Mouse (Mus musculus) limb, embryonic 10.5 days (tissue): Measurements from ENCODE around the gene Igfbpl1. TPM values are rescaled to one million over a fixed set of nuclear protein-coding genes. Genes with fewer than 3 reads are reported as not detected.
A peak's percentile ranks its signal among the peaks of the same experiment; 100 is the strongest.

Experiments
- DNase-seq: peaks from one replicate; pipeline ENCODE4 v3.0.0-alpha.2; 2017; ENCODE audit warnings: low spot score
- H3K27ac ChIP-seq: fragments of 300-500 bp; sonication (generic); 2 replicates; pipeline ENCODE4 v1.5.1; 2016; ENCODE audit warnings: mild to moderate bottlenecking
- H3K27me3 ChIP-seq: fragments of 300-500 bp; sonication (generic); 2 replicates; pipeline ENCODE4 v1.6.1; 2016; ENCODE audit warnings: low read depth, mild to moderate bottlenecking; ENCODE audit not compliant: poor library complexity, severe bottlenecking
- H3K36me3 ChIP-seq: fragments of 300-500 bp; sonication (generic); 2 replicates; pipeline ENCODE4 v1.6.1; 2016; ENCODE audit warnings: mild to moderate bottlenecking, moderate library complexity
- H3K4me1 ChIP-seq: fragments of 300-500 bp; sonication (generic); 2 replicates; pipeline ENCODE4 v1.6.1; 2016
- H3K4me3 ChIP-seq: fragments of 300-500 bp; sonication (generic); 2 replicates; pipeline ENCODE4 v1.5.1; 2016; ENCODE audit warnings: mild to moderate bottlenecking, moderate library complexity
- H3K9me3 ChIP-seq: fragments of 300-500 bp; sonication (generic); replicated peaks from 2 replicates; pipeline ENCODE4 v1.6.1; 2016; ENCODE audit warnings: mild to moderate bottlenecking
- WGBS: fragments of 180-500 bp; shearing (Covaris S2); methylation state at CpG from one replicate; pipeline ENCODE4 v1.1.7; 2016; 5-methylcytosine and 5-hydroxymethylcytosine counted together
- polyA plus RNA-seq: library from polyadenylated mRNA; unstranded; fragments of >200 nt; fragmentation: Nextera tagmentation; extraction: Ambion mirVana; gene quantifications from 2 replicates; pipeline ENCODE4 v1.2.1, GENCODE M21; 2016

Igfbpl1 gene
- polyA plus RNA-seq, 1 experiment from 2014 or later: 0.28 TPM

- Histone ChIP-seq H3K4me3 (no peak overlapping the region), H3K27me3 (peaks cover 46% of the 10 kb centered on the region), H3K36me3 (no peaks in the 10 kb centered on the region), H3K27ac (no peak overlapping the region), H3K9me3 (no peaks in the 10 kb centered on the region), H3K4me1 (peaks cover 10% of the 10 kb centered on the region; the same call in 1 of the 2 replicates)
- DNase-seq: no peak
- 21% methylated on average over 2 of the region's 2 CpGs for WGBS
Measured at GRCm38 (mm10) chr4:45785959-45786358, 40.8 kb downstream of the Igfbpl1 start.

DNA sequence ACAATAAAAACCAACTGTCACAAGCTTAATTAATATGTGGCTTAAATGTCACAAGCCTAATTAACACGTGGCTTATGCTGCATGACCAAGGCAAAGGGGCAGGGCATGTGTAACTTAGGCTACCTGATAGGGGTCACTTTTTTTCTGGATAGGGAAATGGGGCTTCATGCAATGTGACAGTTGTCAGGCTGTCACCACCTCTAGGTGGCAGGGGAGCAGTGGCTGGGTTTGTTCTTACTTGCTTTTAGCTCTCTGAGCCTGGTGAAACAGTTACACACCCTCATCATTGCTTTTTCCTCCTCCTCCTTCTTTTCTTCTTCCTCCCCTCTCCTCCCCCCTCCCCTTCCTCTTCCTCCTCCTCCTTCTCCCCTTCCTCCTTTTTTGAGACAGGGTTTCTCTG lies 43.1 kb downstream of the Igfbpl1 start:
- Histone ChIP-seq H3K27ac (no peak overlapping the region), H3K4me3 (no peak overlapping the region), H3K9me3 (no peaks in the 10 kb centered on the region), H3K36me3 (no peaks in the 10 kb centered on the region), H3K27me3 (peaks cover 39% of the 10 kb centered on the region), H3K4me1 (peaks cover 10% of the 10 kb centered on the region; the same call in 1 of the 2 replicates)
- no peak for DNase-seq
- 66% methylated on average over 1 of the region's 1 CpGs for WGBS

DNA sequence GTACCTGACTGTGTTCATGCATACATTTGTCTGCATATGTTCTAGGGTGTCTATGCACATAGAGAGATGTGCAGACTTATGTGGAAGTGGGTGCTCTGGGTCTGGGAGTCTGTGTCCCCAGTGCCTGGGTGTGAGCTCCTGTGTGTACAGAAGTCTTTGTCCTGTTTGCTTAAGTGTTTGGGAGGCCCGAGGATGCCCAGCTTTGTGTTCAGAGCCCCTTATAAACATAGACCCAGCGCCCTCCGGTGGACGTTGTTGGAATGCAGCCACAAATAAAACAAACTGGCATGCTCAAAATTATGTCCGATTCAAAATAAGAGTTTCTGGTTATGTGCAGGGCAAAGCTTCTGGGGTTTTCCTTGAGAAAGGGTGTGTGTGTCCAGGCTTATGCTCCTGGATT lies 55.1 kb downstream of the Igfbpl1 start:
- no peak overlapping the region for H3K4me3 ChIP-seq
- no peaks in the 10 kb centered on the region for H3K36me3 ChIP-seq
- H3K27me3 ChIP-seq: peaks cover 52% of the 10 kb centered on the region
- H3K27ac ChIP-seq: peak overlapping the region; percentile 39; the same call in 1 of the 2 replicates
- H3K4me1 ChIP-seq: peaks cover 24% of the 10 kb centered on the region
- WGBS: 6% methylated on average over 5 of the region's 5 CpGs
- peak; percentile 87 for DNase-seq
- no peaks in the 10 kb centered on the region for H3K9me3 ChIP-seq

DNA sequence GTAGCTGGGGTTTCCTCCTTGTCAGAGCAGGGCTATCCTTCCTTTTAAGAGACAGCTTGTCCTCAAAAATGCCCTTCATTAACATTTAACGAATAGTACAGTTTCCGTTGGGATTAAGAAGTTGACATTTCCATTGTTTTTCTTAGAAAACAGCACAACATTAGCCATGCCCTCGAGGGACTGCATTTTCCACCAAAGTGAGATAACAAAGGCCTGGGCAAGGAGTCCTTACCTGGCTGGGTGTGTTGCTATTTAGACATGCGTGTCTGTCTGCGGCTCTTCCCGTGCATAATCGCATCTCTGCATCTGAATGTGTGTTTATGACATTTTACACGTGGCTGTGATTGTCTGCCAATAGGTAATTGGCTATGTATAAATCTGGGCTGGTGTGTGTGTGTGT lies 55.5 kb downstream of the Igfbpl1 start:
- Histone ChIP-seq H3K36me3 (no peaks in the 10 kb centered on the region), H3K9me3 (no peaks in the 10 kb centered on the region), H3K27ac (peak overlapping the region; percentile 39; the same call in 1 of the 2 replicates), H3K4me1 (peaks cover 29% of the 10 kb centered on the region), H3K27me3 (peaks cover 56% of the 10 kb centered on the region), H3K4me3 (no peak overlapping the region)
- DNase-seq: no peak
- WGBS: 26% methylated on average over 8 of the region's 8 CpGs

GRCm38 (mm10) chr4:45770638-45771033 lies 56.1 kb downstream of the Igfbpl1 start:
- no peak overlapping the region for H3K27ac ChIP-seq
- H3K4me1 ChIP-seq: peaks cover 34% of the 10 kb centered on the region
- H3K4me3 ChIP-seq: no peak overlapping the region
- no peak for DNase-seq
- WGBS: 12% methylated on average over 4 of the region's 4 CpGs
- no peaks in the 10 kb centered on the region for H3K9me3 ChIP-seq
- peaks cover 61% of the 10 kb centered on the region for H3K27me3 ChIP-seq
- no peaks in the 10 kb centered on the region for H3K36me3 ChIP-seq

- peaks cover 41% of the 10 kb centered on the region for H3K4me1 ChIP-seq
- H3K4me3 ChIP-seq: no peak overlapping the region
Measured at GRCm38 (mm10) chr4:45769791-45770637, 56.7 kb downstream of the Igfbpl1 start.

DNA sequence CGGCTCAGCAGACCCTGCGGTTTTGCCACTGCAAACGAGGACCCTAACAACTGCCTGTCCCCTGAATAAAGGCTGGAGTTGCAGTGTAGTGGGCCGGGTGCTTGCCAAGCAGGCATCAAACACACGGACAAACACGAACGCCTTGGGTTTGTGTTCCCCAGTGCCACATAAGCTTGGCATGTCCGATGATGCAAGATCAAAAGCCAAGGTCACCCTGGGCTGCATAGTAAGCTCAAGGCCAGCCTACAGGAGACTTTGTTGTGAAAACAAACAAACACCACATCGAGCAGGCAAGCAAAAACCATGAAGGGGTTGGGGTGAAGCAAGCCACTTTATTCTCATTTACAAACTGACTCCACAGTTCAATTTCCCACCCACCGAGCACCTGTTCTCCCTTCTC lies 57.6 kb downstream of the Igfbpl1 start:
- Histone ChIP-seq H3K36me3 (no peaks in the 10 kb centered on the region), H3K9me3 (no peaks in the 10 kb centered on the region), H3K27me3 (peaks cover 76% of the 10 kb centered on the region), H3K4me3 (no peak overlapping the region), H3K27ac (no peak overlapping the region), H3K4me1 (peaks cover 49% of the 10 kb centered on the region)
- DNase-seq: no peak
- 58% methylated on average over 10 of the region's 10 CpGs for WGBS

More at GRCm38 (mm10) chr4:45769791-45770637, 56.7 kb downstream of the Igfbpl1 start:
- Histone ChIP-seq H3K9me3 (no peaks in the 10 kb centered on the region), H3K27ac (no peak overlapping the region), H3K27me3 (peaks cover 67% of the 10 kb centered on the region), H3K36me3 (no peaks in the 10 kb centered on the region)
- DNase-seq: no peak
- 10% methylated on average over 10 of the region's 10 CpGs for WGBS

DNA sequence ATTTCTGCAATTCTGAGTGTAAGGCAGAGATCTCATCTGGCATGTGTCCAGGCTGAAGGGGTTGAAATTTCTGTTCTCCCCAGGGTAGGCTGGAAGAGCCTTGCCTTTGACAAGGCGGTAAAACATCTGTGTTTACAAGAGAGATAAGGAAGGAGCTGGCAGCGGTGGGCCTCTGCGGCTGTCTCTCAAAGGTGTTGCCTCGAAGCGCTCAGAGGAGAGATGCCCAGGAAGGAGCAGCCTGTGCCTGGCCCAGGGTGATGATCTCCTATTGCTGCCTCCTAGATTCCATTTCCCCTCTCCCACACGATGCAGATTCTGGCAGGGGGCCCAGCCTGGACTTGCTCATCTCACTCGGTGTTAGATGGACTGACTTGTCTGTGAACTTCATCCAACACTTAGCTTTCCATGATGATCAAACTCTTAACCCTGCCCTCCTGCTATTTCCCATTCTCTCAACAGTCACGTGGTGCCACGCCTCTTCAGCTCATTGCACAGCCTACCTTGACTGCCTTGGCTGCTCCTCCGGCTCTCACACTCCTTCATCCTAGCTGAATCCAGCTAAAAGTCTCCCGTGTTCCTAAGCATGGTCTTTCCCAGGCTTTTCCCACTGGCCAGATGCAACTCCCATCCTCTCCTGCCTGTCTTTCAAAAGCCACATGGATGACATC lies 58.7 kb downstream of the Igfbpl1 start:
- no peak overlapping the region for H3K27ac ChIP-seq
- 43% methylated on average over 11 of the region's 11 CpGs for WGBS
- no peaks in the 10 kb centered on the region for H3K9me3 ChIP-seq
- no peak for DNase-seq
- H3K4me1 ChIP-seq: peaks cover 60% of the 10 kb centered on the region
- no peak overlapping the region for H3K4me3 ChIP-seq
- H3K27me3 ChIP-seq: peaks cover 87% of the 10 kb centered on the region
- no peaks in the 10 kb centered on the region for H3K36me3 ChIP-seq

DNA sequence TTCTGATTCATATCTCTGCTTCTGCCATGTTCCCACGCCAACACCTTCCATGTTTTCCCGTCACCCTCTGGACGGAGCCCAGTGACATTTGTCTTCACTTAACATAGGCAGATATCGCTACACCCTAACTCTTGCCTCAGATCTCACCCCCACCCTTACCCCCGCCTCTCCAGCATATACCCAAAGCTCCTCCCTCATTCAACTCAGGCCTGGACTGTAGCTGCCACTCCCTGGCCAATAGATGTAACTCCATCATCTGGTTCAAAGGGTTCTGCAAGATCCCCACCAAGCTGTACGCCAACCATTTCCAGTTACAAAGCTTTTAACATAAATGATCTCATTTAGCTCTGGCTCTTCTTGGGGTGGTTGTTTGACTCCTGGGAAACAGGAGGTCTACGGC lies 59.9 kb downstream of the Igfbpl1 start:
- no peak for DNase-seq
- Histone ChIP-seq H3K36me3 (no peaks in the 10 kb centered on the region), H3K9me3 (no peaks in the 10 kb centered on the region), H3K27ac (no peak overlapping the region), H3K27me3 (peaks cover 91% of the 10 kb centered on the region), H3K4me1 (peaks cover 60% of the 10 kb centered on the region), H3K4me3 (no peak overlapping the region)
- 57% methylated on average over 7 of the region's 7 CpGs for WGBS

DNA sequence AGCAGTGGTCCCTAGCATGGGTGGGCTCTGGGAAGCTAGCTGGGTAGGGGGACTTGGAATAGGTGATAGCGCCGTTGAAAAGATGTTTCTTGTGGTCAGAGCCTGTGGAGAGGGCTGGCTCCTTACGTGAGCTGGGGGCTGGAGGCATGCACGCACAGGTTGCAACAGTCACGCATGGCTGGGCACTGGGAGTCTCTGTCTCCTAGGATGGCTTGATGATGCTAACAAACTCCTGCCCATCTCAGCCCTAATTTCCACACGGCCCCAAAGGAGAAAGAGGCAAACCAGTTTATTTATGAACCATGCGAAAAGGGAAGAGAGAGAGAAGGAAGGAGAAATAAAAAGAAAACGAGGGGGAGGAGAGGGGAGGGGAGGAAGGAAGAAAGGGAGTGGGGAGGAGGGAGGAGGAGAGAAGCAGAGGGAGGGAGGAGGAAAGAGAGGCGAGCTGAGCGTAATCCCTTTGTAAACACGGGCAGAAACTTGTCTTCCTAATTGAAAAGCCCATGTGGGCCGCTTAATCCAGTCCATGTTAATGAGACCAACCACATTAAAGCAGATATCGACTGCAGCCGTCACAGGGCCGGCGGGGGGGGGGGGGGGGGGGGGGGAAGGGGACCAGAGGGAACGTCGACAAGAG lies 61.0 kb downstream of the Igfbpl1 start:
- DNase-seq: peak; percentile 65
- H3K9me3 ChIP-seq: no peaks in the 10 kb centered on the region
- H3K27ac ChIP-seq: peak overlapping the region; percentile 68
- peak overlapping the region; percentile 37 for H3K4me3 ChIP-seq
- WGBS: under 1% methylated on average over 17 of the region's 18 CpGs
- H3K27me3 ChIP-seq: peaks cover 84% of the 10 kb centered on the region
- H3K4me1 ChIP-seq: peaks cover 49% of the 10 kb centered on the region
- no peaks in the 10 kb centered on the region for H3K36me3 ChIP-seq

DNA sequence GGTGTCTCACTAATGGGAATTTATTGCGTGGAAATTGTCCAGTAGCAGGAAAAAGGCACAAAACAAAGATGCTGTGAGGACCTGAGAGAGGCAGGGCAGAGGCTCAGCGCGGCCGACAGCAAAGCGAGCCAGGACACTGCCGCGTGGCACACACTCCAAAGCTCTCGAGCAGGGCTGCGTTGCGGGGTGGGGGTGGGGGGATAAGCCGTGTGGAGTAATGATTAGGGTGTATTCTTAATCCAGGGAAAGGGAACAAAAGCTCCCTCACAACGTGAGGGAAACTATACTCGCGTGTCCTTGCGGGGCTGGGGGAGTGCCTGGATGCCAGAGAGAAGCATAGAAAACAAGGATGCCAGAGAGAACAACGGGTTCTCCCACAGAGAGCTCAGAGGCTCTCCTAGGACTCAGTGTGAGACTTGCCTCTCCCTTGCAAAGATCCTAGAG lies 61.6 kb downstream of the Igfbpl1 start:
- Histone ChIP-seq H3K27me3 (peaks cover 79% of the 10 kb centered on the region), H3K27ac (peak overlapping the region; percentile 68), H3K36me3 (no peaks in the 10 kb centered on the region), H3K9me3 (no peaks in the 10 kb centered on the region), H3K4me1 (peaks cover 45% of the 10 kb centered on the region), H3K4me3 (peak overlapping the region; percentile 37)
- 1% methylated on average over 16 of the region's 16 CpGs for WGBS
- peak; percentile 65 for DNase-seq

DNA sequence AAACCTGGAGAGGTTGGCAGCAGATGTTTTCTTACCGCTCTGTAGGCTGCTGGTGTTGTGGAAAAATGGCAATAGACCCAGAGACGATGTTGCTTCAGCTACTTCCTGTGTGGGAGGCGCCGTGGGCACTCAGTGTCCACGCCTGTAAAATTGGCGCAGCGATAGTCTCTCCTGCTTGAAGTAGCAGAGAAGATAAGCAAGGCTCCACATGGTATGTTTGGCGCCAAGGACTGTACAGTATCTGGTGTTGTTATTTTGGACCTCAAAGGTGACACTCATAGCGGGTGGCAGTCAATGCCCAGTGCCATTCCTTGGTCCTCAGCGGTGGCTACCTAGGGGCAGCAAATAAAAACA lies 62.6 kb downstream of the Igfbpl1 start:
- Histone ChIP-seq H3K4me3 (peak overlapping the region; percentile 42), H3K27ac (no peak overlapping the region), H3K27me3 (peaks cover 69% of the 10 kb centered on the region), H3K9me3 (no peaks in the 10 kb centered on the region), H3K36me3 (no peaks in the 10 kb centered on the region), H3K4me1 (peaks cover 49% of the 10 kb centered on the region)
- 10% methylated on average over 10 of the region's 10 CpGs for WGBS
- no peak for DNase-seq
